Mouse (Mus musculus) left cerebral cortex, postnatal 14 days (tissue): ENCODE measurements at regions not wholly inside any gene's neighbourhood (a gene's known extent, or its start where the extent isn't known, plus 50 kb on each side); places are given as distances from the start of the nearest gene placed in this dataset.

ENCODE experiments used
- DNase-seq, 2 experiments: peaks; one replicate each; pipeline ENCODE4 v3.0.0; 2021 to 2022; ENCODE audit warnings: low spot score in 2 of 2, mixed read lengths in 1 of 2
- intact Hi-C: fragments of 180-260 bp; cut with DNase I; formaldehyde crosslinking; loops from one replicate; pipeline ENCODE4 v1.15.1; 2025

DNA sequence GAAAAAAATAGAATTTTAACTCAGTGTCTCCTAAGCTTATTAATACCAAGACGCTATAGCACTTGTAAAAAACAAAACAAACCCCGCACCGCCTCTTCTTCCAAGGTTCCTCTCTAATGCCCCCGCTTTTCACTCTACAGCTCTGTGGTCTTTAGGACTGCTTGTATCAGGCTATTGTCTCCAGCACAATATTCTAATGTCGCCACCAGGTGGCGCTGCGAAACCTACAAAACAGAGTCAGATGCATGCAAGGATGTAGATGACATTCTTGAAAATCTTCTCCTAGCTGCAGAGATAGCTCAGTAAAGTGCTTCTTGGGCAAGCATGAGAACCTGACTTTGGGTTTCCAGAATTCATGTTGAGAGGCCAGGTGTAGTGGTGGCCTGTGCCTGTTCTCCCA lies 75.9 kb upstream of the C2cd4b start:
- intact Hi-C loops, result loop anchor here (2.0 kb wide), 1 partner anchor 289 kb away; no protein-coding TSS in a partner anchor
- peak; percentile 76 to 85 for DNase-seq

DNA sequence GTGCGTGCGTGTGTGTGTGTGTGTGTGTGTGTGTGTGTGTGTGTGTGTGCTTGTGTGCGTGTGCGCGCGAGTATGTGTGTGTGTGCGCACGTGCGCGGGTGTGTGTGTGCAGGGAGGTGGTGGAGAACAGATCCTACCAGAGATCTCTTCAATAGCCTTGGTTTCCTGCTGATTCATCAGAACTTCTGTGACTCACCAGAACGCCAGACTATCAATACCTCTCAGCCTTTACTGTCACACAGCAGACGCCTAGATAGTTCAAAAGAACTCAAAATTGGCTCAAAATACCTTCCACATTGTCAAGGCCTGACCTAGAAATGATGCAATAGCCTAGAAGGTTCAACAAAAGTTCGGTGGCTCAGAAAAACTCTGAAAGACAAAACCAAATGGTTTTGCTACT lies 66.8 kb upstream of the C2cd4b start:
- intact Hi-C loops, result no loop called here
- DNase-seq, result no peak

GRCm38 (mm10) chr9:67693716-67694115 lies 65.5 kb upstream of the C2cd4b start:
- intact Hi-C loops, result no loop called here
- peak; percentile 42 to 56 for DNase-seq

DNA sequence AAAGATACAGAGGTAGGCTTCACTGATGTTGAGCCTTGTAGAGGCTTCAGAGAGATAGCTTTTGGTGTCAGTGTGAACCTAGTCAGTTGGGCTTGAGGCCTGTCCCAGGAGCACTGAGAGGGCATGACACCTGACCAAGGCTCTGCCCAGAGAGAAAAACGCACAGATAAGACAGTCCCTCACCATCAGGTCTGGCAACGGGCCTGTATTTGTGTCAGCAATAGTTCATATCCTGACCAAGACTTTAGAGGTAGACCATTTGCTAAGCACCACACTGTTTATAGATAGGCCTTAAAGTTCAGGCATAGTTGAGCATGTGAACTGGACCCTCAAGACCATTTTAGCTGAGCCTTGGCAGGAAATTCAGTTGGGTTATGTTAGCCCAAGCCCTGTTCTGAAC lies 60.4 kb upstream of the C2cd4b start:
- intact Hi-C loops, result no loop called here
- no peak for DNase-seq

DNA sequence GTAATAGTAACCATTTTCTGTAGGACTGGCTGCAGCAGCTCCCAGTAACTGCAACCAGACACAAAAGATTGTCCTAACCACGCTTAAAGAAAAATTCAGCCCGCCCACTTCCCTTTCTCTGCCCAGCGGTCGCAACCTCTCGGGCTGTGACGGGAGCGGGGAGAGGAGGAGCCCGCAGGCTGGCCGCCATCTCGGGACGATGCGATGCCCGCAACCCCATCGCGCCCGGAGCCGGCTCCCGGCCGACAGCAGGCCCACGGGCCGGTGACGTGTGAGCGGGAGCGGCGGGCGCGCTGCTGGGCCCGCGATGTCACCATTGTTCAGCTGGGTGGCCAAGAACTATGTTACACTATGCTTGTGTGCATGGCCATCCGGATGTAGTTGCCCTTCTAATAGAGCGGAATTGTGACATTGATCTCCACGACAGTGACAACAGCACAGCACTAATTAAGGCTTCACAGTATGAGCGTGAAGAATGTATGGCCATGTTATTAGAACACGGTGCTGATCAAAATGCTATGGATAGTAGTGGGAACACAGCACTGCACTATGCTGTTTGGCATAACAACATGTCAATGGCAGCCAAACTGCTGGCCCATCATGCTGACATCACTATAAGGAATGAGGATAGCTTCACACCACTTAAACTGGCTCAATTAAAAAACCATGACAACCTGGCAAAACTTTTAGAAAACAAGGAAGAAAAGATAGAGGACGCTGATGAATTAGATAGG lies 59.2 kb upstream of the C2cd4b start:
- DNase-seq, result peak in 1 of 2 experiments; percentile 5

GRCm38 (mm10) chr9:67708246-67708960 lies 50.8 kb upstream of the C2cd4b start:
- no peak for DNase-seq
- intact Hi-C loops, result no loop called here

More for the DNA sequence above, 59.2 kb upstream of the C2cd4b start:
- intact Hi-C loops, result no loop called here
